Mouse (Mus musculus) adrenal gland (tissue): ENCODE results near the gene Polr2m.
"Not testable (repeated sequence)": the region's sequence is repeated elsewhere in the genome, so short reads cannot be mapped to it uniquely, and the experiment has no call there.

ENCODE experiments used
- intact Hi-C: fragments of 180-260 bp; cut with DNase I; formaldehyde crosslinking; loops from one replicate; pipeline ENCODE4 v1.15.1; 2025
- long read RNA-seq, 2 experiments: library from polyadenylated mRNA; unstranded; transcript quantifications; one replicate each; pipeline ENCODE4 v2.0.0; 2020; ENCODE audit warnings: borderline replicate concordance in 1 of 2; ENCODE audit not compliant: insufficient replicate concordance in 1 of 2

Gene Polr2m
- long read RNA-seq, experiment 1, transcript Polr2m-201 (4 exons, 2,200 nt), result major isoform, 345 of 360 reads
- long read RNA-seq, experiment 1, partial matches to known transcripts, result 1 of 360 reads
- long read RNA-seq, experiment 1, other reads (novel, unspliced or antisense), result 11 of 360 reads
- long read RNA-seq, experiment 2, transcript Polr2m-201 (4 exons, 2,200 nt), result major isoform, 371 of 391 reads
- long read RNA-seq, experiment 2, partial matches to known transcripts, result 5 of 391 reads
- long read RNA-seq, experiment 2, other reads (novel, unspliced or antisense), result 13 of 391 reads

DNA sequence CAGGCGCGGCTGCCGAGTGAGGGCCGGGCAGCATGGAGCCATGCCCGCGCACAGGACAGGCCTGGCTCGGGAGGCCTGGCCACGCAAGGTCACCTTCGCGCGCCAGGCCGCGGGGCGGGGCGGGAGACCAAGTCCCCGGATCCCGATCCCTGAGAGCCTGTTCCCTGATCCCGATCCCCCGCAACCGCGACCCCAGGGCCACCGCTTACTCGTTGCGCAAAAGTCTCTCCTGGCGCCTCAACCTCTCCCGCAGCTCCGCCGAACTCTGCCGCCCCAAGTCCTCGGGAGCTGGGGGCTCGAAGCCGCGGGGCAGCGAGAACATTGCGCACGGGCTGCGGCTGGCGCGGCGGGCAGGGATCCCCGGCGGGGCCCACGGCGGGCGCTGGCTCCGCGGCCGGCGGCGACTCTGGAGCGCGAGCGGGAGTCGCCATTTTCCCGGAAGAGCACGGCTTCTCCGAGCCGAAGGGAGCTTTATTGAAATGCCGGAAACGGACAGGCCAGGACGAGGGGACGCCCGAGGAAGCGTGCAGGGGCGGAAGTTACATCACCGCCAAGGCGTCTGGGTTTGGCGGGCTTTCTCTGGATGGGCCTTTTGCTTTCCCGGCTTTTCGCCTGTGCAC, at the start of gene Polr2m:
Polr2m (minus strand) TSS at position 461 of the 620 bp plus-strand sequence.
- intact Hi-C loops, result no loop called here

DNA sequence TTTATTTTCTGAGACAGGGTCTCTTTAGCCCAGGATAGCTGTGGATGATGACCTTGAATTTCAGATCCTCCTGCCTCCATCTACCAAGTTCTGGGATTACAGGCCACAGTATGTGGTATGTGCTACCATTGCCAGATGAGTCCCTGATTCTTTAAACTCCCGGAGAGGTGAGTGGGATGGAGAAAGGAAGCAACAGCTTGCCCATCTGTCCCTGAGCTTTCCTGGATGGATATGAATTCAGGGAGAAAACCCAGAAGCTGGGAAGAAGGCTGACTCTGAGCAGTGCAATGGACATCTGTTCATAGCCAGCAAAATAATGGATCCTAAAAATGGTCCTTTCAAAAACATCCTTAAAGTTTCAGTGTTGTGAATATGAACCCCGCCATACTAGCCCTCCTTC, 49.3 kb upstream of the Polr2m start:
- intact Hi-C loops, result no loop called here

DNA sequence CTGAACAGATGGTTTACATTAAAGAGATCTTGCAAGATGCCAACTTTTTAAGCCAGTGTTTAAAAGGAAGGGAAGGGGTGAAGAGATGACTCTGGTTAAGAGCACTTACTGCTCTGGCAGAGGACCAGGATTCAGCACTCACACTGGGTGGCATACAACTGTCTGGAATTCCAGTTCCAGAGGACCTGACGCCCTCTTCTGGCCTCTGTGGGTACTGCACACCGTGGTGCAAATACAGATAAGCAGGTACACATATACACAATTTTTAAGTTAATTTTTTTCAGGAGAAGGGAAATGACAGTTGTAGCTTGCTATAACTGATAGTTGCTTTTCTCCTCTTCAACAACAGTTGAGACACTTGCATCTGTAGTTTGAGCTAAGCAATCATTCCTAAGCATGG, 44.2 kb upstream of the Polr2m start:
- intact Hi-C loops, result no loop called here

- intact Hi-C loops, result no loop called here
These were observed 41.7 kb upstream of the Polr2m start for GRCm38 (mm10) chr9:71527438-71527837.

DNA sequence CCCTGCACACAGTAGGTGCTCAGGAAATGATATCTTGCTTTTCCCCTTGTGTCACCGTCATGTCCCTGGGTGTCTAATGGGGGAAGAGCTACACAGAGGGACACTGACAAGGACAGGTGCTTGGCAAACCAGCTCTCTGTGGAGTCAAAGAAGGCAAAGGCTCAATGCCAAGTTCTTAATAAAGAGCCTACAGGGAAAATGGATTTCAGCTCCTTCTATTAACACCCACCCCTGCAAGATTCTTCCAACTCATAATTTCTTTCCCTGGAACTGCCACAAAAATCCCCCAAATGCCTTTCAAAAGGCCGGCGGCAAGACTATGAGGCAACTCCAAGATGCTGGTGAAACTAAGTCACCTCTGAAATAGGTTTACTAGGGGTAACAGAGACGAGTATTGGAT, 38.2 kb upstream of the Polr2m start:
- intact Hi-C loops, result no loop called here

- intact Hi-C loops, result no loop called here
These were observed 34.1 kb upstream of the Polr2m start for GRCm38 (mm10) chr9:71519836-71520235.

- intact Hi-C loops, result no loop called here
These were observed 31.8 kb upstream of the Polr2m start for GRCm38 (mm10) chr9:71517487-71517886.

DNA sequence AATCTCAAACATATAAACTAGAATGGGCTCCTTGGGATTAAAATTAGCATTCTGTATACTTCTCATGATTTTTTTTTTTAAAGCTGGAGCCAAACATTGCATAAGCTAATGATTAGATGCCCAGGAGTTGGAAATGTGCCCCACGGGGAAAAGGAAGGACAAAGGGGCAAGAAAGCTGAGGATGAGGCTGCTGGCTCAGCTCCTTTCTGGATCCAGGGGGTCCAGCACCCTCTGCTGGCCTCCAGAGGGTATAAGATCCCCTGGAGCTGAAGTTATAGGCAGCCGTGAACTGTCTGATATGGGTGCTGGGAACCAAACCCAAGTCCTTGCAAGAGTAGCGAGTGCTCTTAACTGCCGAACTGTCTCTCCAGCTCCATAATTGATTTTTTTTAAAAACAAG, 30.1 kb upstream of the Polr2m start:
- intact Hi-C loops, result no loop called here

GRCm38 (mm10) chr9:71513566-71513965, 27.8 kb upstream of the Polr2m start:
- intact Hi-C loops, result no loop called here

- intact Hi-C loops, result no loop called here
These were observed 27.2 kb upstream of the Polr2m start for GRCm38 (mm10) chr9:71512899-71513298.

- intact Hi-C loops, result no loop called here
These were observed 12.9 kb upstream of the Polr2m start for GRCm38 (mm10) chr9:71498391-71499182.

GRCm38 (mm10) chr9:71496637-71497036, 10.9 kb upstream of the Polr2m start:
- intact Hi-C loops, result no loop called here

GRCm38 (mm10) chr9:71493771-71494170, 8.0 kb upstream of the Polr2m start:
- intact Hi-C loops, result no loop called here

GRCm38 (mm10) chr9:71492296-71493025, 6.7 kb upstream of the Polr2m start:
- intact Hi-C loops, result no loop called here

DNA sequence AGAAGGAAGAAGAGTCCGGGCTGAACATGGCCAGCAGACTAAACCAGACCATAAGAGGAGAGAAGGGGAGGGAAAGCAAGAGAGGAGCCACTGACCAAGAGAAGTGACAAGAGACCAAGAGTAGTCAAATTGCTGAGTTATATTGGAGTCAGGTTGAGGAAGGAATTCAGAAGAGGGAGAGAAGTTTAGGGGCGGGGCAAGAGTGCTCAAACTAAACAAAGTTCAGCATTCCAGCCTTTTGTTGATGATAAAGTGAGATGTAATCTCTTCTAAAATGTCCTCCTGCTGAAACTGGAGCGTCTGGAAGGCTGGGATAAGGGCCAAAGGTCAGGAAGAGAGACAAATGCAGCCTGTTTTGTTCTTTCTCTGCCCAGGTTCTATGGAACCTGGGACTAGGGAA, 4.3 kb upstream of the Polr2m start:
- intact Hi-C loops, result no loop called here

GRCm38 (mm10) chr9:71486127-71486526, 392 bp upstream of the Polr2m start:
- intact Hi-C loops, result no loop called here

- intact Hi-C loops, result no loop called here
These were observed 762 bp downstream of the Polr2m start for GRCm38 (mm10) chr9:71484871-71485474.

- intact Hi-C loops, result not testable (repeated sequence)
These were observed 1.9 kb downstream of the Polr2m start for GRCm38 (mm10) chr9:71483872-71484271.

GRCm38 (mm10) chr9:71480305-71480704, 5.4 kb downstream of the Polr2m start:
- intact Hi-C loops, result no loop called here

GRCm38 (mm10) chr9:71479413-71479812, 6.3 kb downstream of the Polr2m start:
- intact Hi-C loops, result no loop called here

DNA sequence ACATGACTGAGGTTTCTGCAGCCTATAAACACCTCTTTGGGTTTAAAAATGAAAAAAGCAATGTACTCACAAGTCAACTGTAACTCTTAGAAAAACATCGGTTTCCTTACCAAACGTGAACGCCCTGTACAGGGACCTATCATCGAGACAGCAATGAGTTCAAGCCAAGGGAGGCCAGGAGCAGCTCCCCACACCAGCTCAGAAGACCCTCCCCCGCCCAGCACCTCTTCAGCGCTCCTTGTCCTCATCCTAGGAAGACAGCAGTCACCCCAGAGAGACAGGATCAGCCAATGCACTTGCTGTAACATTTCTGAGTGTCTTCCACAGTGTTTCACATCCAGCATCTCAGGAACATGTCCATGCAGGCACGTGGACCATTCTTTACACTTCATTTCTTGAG, 7.1 kb downstream of the Polr2m start:
- intact Hi-C loops, result no loop called here
